Mouse (Mus musculus): ENCODE measurements around the gene Clba1.

The Clba1 gene

GRCm38 (mm10) chr12:112766586-112766985, 42.2 kb upstream of the Clba1 start:
- Histone ChIP-seq H3K9me3 (ENCODE audit: low read length) (no peaks in the 10 kb centered on the region), H3K4me1 (replicated peaks; ENCODE audit: low read depth, low read length) (0 out of 2 replicates have a peak, but pooled peaks cover 2% of the 10 kb centered on the region), H3K36me3 (ENCODE audit: insufficient read depth, low read length) (no peaks in the 10 kb centered on the region), H3K4me3 (replicated peaks; ENCODE audit: low read length) (no peak overlapping the region), H3K27me3 (ENCODE audit: insufficient read depth, low read length) (peaks cover 9% of the 10 kb centered on the region; the same call in 1 of the 2 replicates)
- no peak for TF ChIP-seq NANOG (IDR thresholded peaks at IDR 0.05; ENCODE audit: borderline replicate concordance, low read length)
- no peak for TF ChIP-seq CTCF (conservative IDR thresholded peaks at IDR 0.05; ENCODE audit: low read length)
- TF ChIP-seq POU5F1 (IDR thresholded peaks at IDR 0.05; ENCODE audit: borderline replicate concordance, low read length) = no peak

- no peaks in the 10 kb centered on the region for H3K36me3 ChIP-seq (ENCODE audit: insufficient read depth, low read length)
- no peak overlapping the region for H3K4me3 ChIP-seq (replicated peaks; ENCODE audit: low read length)
- TF ChIP-seq NANOG (IDR thresholded peaks at IDR 0.05; ENCODE audit: borderline replicate concordance, low read length) (no peak), CTCF (conservative IDR thresholded peaks at IDR 0.05; ENCODE audit: low read length) (no peak)
- H3K9me3 ChIP-seq (ENCODE audit: low read length) = no peaks in the 10 kb centered on the region
- peaks cover 8% of the 10 kb centered on the region for H3K4me1 ChIP-seq (replicated peaks; ENCODE audit: low read depth, low read length)
- H3K27me3 ChIP-seq (ENCODE audit: insufficient read depth, low read length) = peaks cover 9% of the 10 kb centered on the region; the same call in 1 of the 2 replicates
Measured at GRCm38 (mm10) chr12:112767036-112767890, 41.5 kb upstream of the Clba1 start.

- H3K36me3 ChIP-seq (ENCODE audit: insufficient read depth, low read length) = no peaks in the 10 kb centered on the region
- peaks cover 15% of the 10 kb centered on the region for H3K4me1 ChIP-seq (replicated peaks; ENCODE audit: low read depth, low read length)
- H3K4me3 ChIP-seq (replicated peaks; ENCODE audit: low read length) = no peak overlapping the region
- TF ChIP-seq CTCF (conservative IDR thresholded peaks at IDR 0.05; ENCODE audit: low read length) (no peak), POU5F1 (IDR thresholded peaks at IDR 0.05; ENCODE audit: borderline replicate concordance, low read length) (no peak), NANOG (IDR thresholded peaks at IDR 0.05; ENCODE audit: borderline replicate concordance, low read length) (no peak)
- peaks cover 9% of the 10 kb centered on the region; the same call in 1 of the 2 replicates for H3K27me3 ChIP-seq (ENCODE audit: insufficient read depth, low read length)
- H3K9me3 ChIP-seq (ENCODE audit: low read length) = no peaks in the 10 kb centered on the region
Measured at GRCm38 (mm10) chr12:112768166-112768565, 40.6 kb upstream of the Clba1 start.

- TF ChIP-seq NANOG (IDR thresholded peaks at IDR 0.05; ENCODE audit: borderline replicate concordance, low read length) (no peak), CTCF (conservative IDR thresholded peaks at IDR 0.05; ENCODE audit: low read length) (no peak), POU5F1 (IDR thresholded peaks at IDR 0.05; ENCODE audit: borderline replicate concordance, low read length) (no peak)
Measured at GRCm38 (mm10) chr12:112769031-112769430, 39.7 kb upstream of the Clba1 start.

GRCm38 (mm10) chr12:112769751-112770150, 39.0 kb upstream of the Clba1 start:
- TF ChIP-seq POU5F1 (IDR thresholded peaks at IDR 0.05; ENCODE audit: borderline replicate concordance, low read length) = no peak
- TF ChIP-seq CTCF (conservative IDR thresholded peaks at IDR 0.05; ENCODE audit: low read length) = no peak
- TF ChIP-seq NANOG (IDR thresholded peaks at IDR 0.05; ENCODE audit: borderline replicate concordance, low read length) = no peak
- H3K27me3 ChIP-seq (ENCODE audit: insufficient read depth, low read length) = 0 out of 2 replicates have a peak, but pooled peaks cover 12% of the 10 kb centered on the region
- no peaks in the 10 kb centered on the region for H3K36me3 ChIP-seq (ENCODE audit: insufficient read depth, low read length)
- no peak overlapping the region for H3K4me3 ChIP-seq (replicated peaks; ENCODE audit: low read length)
- H3K4me1 ChIP-seq (replicated peaks; ENCODE audit: low read depth, low read length) = peaks cover 24% of the 10 kb centered on the region
- H3K9me3 ChIP-seq (ENCODE audit: low read length) = no peaks in the 10 kb centered on the region

More at GRCm38 (mm10) chr12:112769031-112769430, 39.7 kb upstream of the Clba1 start:
- Histone ChIP-seq H3K9me3 (ENCODE audit: low read length) (no peaks in the 10 kb centered on the region), H3K4me1 (replicated peaks; ENCODE audit: low read depth, low read length) (peaks cover 23% of the 10 kb centered on the region), H3K36me3 (ENCODE audit: insufficient read depth, low read length) (no peaks in the 10 kb centered on the region), H3K27me3 (ENCODE audit: insufficient read depth, low read length) (0 out of 2 replicates have a peak, but pooled peaks cover 8% of the 10 kb centered on the region), H3K4me3 (replicated peaks; ENCODE audit: low read length) (no peak overlapping the region)

GRCm38 (mm10) chr12:112770396-112770795, 38.3 kb upstream of the Clba1 start:
- Histone ChIP-seq H3K9me3 (ENCODE audit: low read length) (no peaks in the 10 kb centered on the region), H3K4me1 (replicated peaks; ENCODE audit: low read depth, low read length) (peaks cover 24% of the 10 kb centered on the region), H3K4me3 (replicated peaks; ENCODE audit: low read length) (no peak overlapping the region), H3K36me3 (ENCODE audit: insufficient read depth, low read length) (no peaks in the 10 kb centered on the region), H3K27me3 (ENCODE audit: insufficient read depth, low read length) (0 out of 2 replicates have a peak, but pooled peaks cover 12% of the 10 kb centered on the region)
- no peak for TF ChIP-seq POU5F1 (IDR thresholded peaks at IDR 0.05; ENCODE audit: borderline replicate concordance, low read length)
- TF ChIP-seq NANOG (IDR thresholded peaks at IDR 0.05; ENCODE audit: borderline replicate concordance, low read length) = no peak
- TF ChIP-seq CTCF (conservative IDR thresholded peaks at IDR 0.05; ENCODE audit: low read length) = no peak

GRCm38 (mm10) chr12:112772306-112772705, 36.4 kb upstream of the Clba1 start:
- H3K36me3 ChIP-seq (ENCODE audit: insufficient read depth, low read length) = no peaks in the 10 kb centered on the region
- H3K27me3 ChIP-seq (ENCODE audit: insufficient read depth, low read length) = 0 out of 2 replicates have a peak, but pooled peaks cover 12% of the 10 kb centered on the region
- H3K4me1 ChIP-seq (replicated peaks; ENCODE audit: low read depth, low read length) = peaks cover 24% of the 10 kb centered on the region
- H3K4me3 ChIP-seq (replicated peaks; ENCODE audit: low read length) = no peak overlapping the region
- no peaks in the 10 kb centered on the region for H3K9me3 ChIP-seq (ENCODE audit: low read length)
- TF ChIP-seq CTCF (conservative IDR thresholded peaks at IDR 0.05; ENCODE audit: low read length) (no peak), NANOG (IDR thresholded peaks at IDR 0.05; ENCODE audit: borderline replicate concordance, low read length) (no peak), POU5F1 (IDR thresholded peaks at IDR 0.05; ENCODE audit: borderline replicate concordance, low read length) (no peak)

GRCm38 (mm10) chr12:112773366-112773765, 35.4 kb upstream of the Clba1 start:
- Histone ChIP-seq H3K36me3 (ENCODE audit: insufficient read depth, low read length) (no peaks in the 10 kb centered on the region), H3K27me3 (ENCODE audit: insufficient read depth, low read length) (0 out of 2 replicates have a peak, but pooled peaks cover 12% of the 10 kb centered on the region), H3K4me1 (replicated peaks; ENCODE audit: low read depth, low read length) (peaks cover 24% of the 10 kb centered on the region), H3K4me3 (replicated peaks; ENCODE audit: low read length) (no peak overlapping the region), H3K9me3 (ENCODE audit: low read length) (no peaks in the 10 kb centered on the region)
- no peak for TF ChIP-seq NANOG (IDR thresholded peaks at IDR 0.05; ENCODE audit: borderline replicate concordance, low read length)

Measured in E14TG2a.4 (cell line).